Comparison of ENCODE assay signal across 17 mouse cellular contexts in genomic region chr11:96421517-96422265, GRCm38 (mm10). TPM values are rescaled to one million over a fixed set of nuclear protein-coding genes. Genes with fewer than 3 reads are reported as not detected.
A peak's percentile ranks its signal among the peaks of the same experiment; 100 is the strongest.
DNase-seq lines count a peak whose midpoint lies in the region; ATAC-seq and TF ChIP-seq lines count a peak whose summit lies in the region.
"Had no signal": no experiment of that assay in that cellular context is flagged by ENCODE, and none has a peak within 500 bp of the region (broad histone marks: within the 10 kb centered on the region; RNA-seq: fewer than 3 reads in every experiment).

No protein-coding gene starts in this region.

- POLR2A ChIA-PET in Patski (lab: Charles Lee), result interaction anchor here (0.5 to 0.7 kb wide), 4 partner anchors 8 to 475 kb away, joined by 3 to 4 read pairs (median 3); no protein-coding TSS in a partner anchor

- H3K27ac ChIP-seq in kidney, embryonic 15.5 days, result peak overlapping the region; percentile 84
- H3K27ac ChIP-seq in neural tube, embryonic 13.5 days (replicated peaks), result peak overlapping the region; percentile 55
- no peak overlapping the region for H3K27ac ChIP-seq in thymus, adult 2 months (ENCODE audit: control insufficient read depth, insufficient read depth, low read length)
- H3K27ac ChIP-seq: forebrain, embryonic 10.5 days; liver, embryonic 13.5 days had no signal

- no peak overlapping the region for H3K4me3 ChIP-seq in kidney, embryonic 15.5 days (replicated peaks)
- no peak overlapping the region for H3K4me3 ChIP-seq in neural tube, embryonic 13.5 days
- no peak overlapping the region for H3K4me3 ChIP-seq in thymus, adult 2 months (ENCODE audit: control insufficient read depth, insufficient read depth, low read length)
- H3K4me3 ChIP-seq: forebrain, embryonic 10.5 days; liver, embryonic 13.5 days had no signal

- CTCF ChIA-PET in Patski (lab: Charles Lee), result interaction anchor here (1.2 to 1.9 kb wide), 5 partner anchors 11 to 114 kb away, joined by 3 to 6 read pairs (median 4); no protein-coding TSS in a partner anchor

- H3K27me3 ChIP-seq in kidney, embryonic 15.5 days, result no peaks in the 10 kb centered on the region
- no peaks in the 10 kb centered on the region for H3K27me3 ChIP-seq in Patski
- no peaks in the 10 kb centered on the region for H3K27me3 ChIP-seq in neural tube, embryonic 13.5 days
- H3K27me3 ChIP-seq in thymus, adult 2 months (ENCODE audit: control insufficient read depth, insufficient read depth, low read length), result no peaks in the 10 kb centered on the region

- H3K9me3 ChIP-seq in kidney, embryonic 15.5 days (replicated peaks), result no peaks in the 10 kb centered on the region
- no peaks in the 10 kb centered on the region for H3K9me3 ChIP-seq in neural tube, embryonic 13.5 days
- H3K9me3 ChIP-seq: liver, embryonic 13.5 days had no signal

- peaks cover 38% of the 10 kb centered on the region for H3K4me1 ChIP-seq in kidney, embryonic 15.5 days
- H3K4me1 ChIP-seq in neural tube, embryonic 13.5 days (replicated peaks), result peaks cover 24% of the 10 kb centered on the region
- no peaks in the 10 kb centered on the region for H3K4me1 ChIP-seq in thymus, adult 2 months (replicated peaks; ENCODE audit: control insufficient read depth, insufficient read depth, low read length)
- H3K4me1 ChIP-seq: liver, embryonic 13.5 days had no signal

- 7% methylated on average over 11 of the region's 11 CpGs for WGBS in kidney, embryonic 15.5 days
- 34% methylated on average over 11 of the region's 11 CpGs for WGBS in neural tube, embryonic 13.5 days
- 84% methylated on average over 11 of the region's 11 CpGs for WGBS in thymus, adult 2 months

- no peak for DNase-seq in kidney, adult 9 months
- DNase-seq in Patski (ENCODE audit: low read depth, low spot score), result no peak
- peak; percentile 39 for DNase-seq in embryo, embryonic 9.5 days (ENCODE audit: extremely low spot score)
- no peak for DNase-seq in thymus, adult 2 months
- no peak for DNase-seq in cerebellum, adult 18-20 months
- DNase-seq: cerebellum, adult 11 months; heart, adult 18-20 months; heart, postnatal 36 days; layer of hippocampus, adult 9-11 months; liver, embryonic 13.5 days; spleen, adult 18-20 months had no signal

- in situ Hi-C loops in Patski (cut with MboI; ENCODE audit: low pct_unique_long_range_greater_than_20kb), result no loop called here

- no peak for TF ChIP-seq POLR2A in thymus, adult 2 months (IDR thresholded peaks at IDR 0.05; ENCODE audit: control insufficient read depth, extremely low read depth, insufficient read depth, low read length, poor library complexity)

- no peak overlapping the region for H3K9ac ChIP-seq in kidney, embryonic 15.5 days
- no peak overlapping the region for H3K9ac ChIP-seq in neural tube, embryonic 13.5 days
- H3K9ac ChIP-seq: liver, embryonic 13.5 days had no signal

- peak overlapping the region; percentile 30; the same call in 1 of the 2 replicates for H3K4me2 ChIP-seq in kidney, embryonic 15.5 days
- H3K4me2 ChIP-seq in neural tube, embryonic 13.5 days, result no peak overlapping the region; the same call in 1 of the 2 replicates
- H3K4me2 ChIP-seq: liver, embryonic 13.5 days had no signal

- H3K36me3 ChIP-seq in kidney, embryonic 15.5 days, result no peaks in the 10 kb centered on the region
- no peaks in the 10 kb centered on the region for H3K36me3 ChIP-seq in neural tube, embryonic 13.5 days
- H3K36me3 ChIP-seq in thymus, adult 2 months (ENCODE audit: control insufficient read depth, insufficient read depth, low read length), result no peaks in the 10 kb centered on the region
- H3K36me3 ChIP-seq: forebrain, embryonic 10.5 days; liver, embryonic 13.5 days had no signal

- ATAC-seq in kidney, embryonic 15.5 days (replicated peaks; ENCODE audit: low FRiP score), result peak; percentile 91
- peak; percentile 39 for ATAC-seq in Patski
- ATAC-seq in neural tube, embryonic 13.5 days (ENCODE audit: low read depth), result 0 out of 2 replicates have a peak, but pooled peaks have one; percentile 43
- ATAC-seq: activated CD4-positive, CD25-positive, alpha-beta regulatory T cell, adult 4 months; inflammation-experienced regulatory T-cells, adult 6 months had no signal

- no peak for TF ChIP-seq CTCF in Patski (IDR thresholded peaks at IDR 0.05)
- TF ChIP-seq CTCF in thymus, adult 2 months (IDR thresholded peaks at IDR 0.05; ENCODE audit: borderline replicate concordance, control insufficient read depth, extremely low read depth, insufficient read depth, low read length, poor library complexity), result no peak

RNA-seq across cellular contexts. Expression of gene Skap1, which starts 42.7 kb away (rescaled TPM):
- polyA plus RNA-seq in kidney, embryonic 15.5 days (2015; fragmentation: Nextera tagmentation; extraction: Ambion mirVana), result 10.4 and 10.6 TPM in 2 replicates
- 0.59 TPM for polyA plus RNA-seq in Patski (2021)
- 7.9 and 9.0 TPM in 2 replicates for polyA plus RNA-seq in neural tube, embryonic 13.5 days (2015; fragmentation: Nextera tagmentation; extraction: Ambion mirVana)
- 183 and 205 TPM in 2 replicates for polyA plus RNA-seq in thymus, adult 2 months (2012; rRNA removed)

RNA-seq across cellular contexts. Expression of gene Hoxb1, which starts 56.1 kb away (rescaled TPM):
- polyA plus RNA-seq in kidney, embryonic 15.5 days (2015; fragmentation: Nextera tagmentation; extraction: Ambion mirVana), result 0.27 and 0.35 TPM in 2 replicates
- polyA plus RNA-seq in Patski (2021), result not detected
- 1.2 and 1.6 TPM in 2 replicates for polyA plus RNA-seq in neural tube, embryonic 13.5 days (2015; fragmentation: Nextera tagmentation; extraction: Ambion mirVana)
- polyA plus RNA-seq in thymus, adult 2 months (2012; rRNA removed), result not detected in 2 replicates
- polyA plus RNA-seq: activated CD4-positive, CD25-positive, alpha-beta regulatory T cell, adult 4 months; forebrain, embryonic 10.5 days; inflammation-experienced regulatory T-cells, adult 6 months; thymus, postnatal 0 days had no signal

Comparison
In these comparisons a context has a peak if more than half of its experiments do, and no peak if none do; other contexts are left out.
1. ATAC-seq: peak in every context shown above with its lines; median percentile 91 in kidney, embryonic 15.5 days; 43 in neural tube, embryonic 13.5 days; 39 in Patski.
2. RNA of gene Skap1, which starts 42.7 kb away (polyA plus RNA-seq): 183 to 205 TPM in thymus, adult 2 months; 10.4 to 10.6 TPM in kidney, embryonic 15.5 days, 7.9 to 9.0 TPM in neural tube, embryonic 13.5 days and 0.59 TPM in Patski (single experiment); every median in the first group is over 10 times any median in the second.